Mouse (Mus musculus): ENCODE data around the gene Sesn3.

- TF ChIP-seq POLR2A (IDR thresholded peaks at IDR 0.05; ENCODE audit: control insufficient read depth, low read depth, low read length), result no peak
- no peak for TF ChIP-seq CTCF (IDR thresholded peaks at IDR 0.05; ENCODE audit: control insufficient read depth, insufficient read depth, insufficient replicate concordance, low read depth, low read length)
Observed at GRCm38 (mm10) chr9:14287234-14287633, 12.4 kb downstream of the Sesn3 start.
